Mouse (Mus musculus): ENCODE results near the gene Hoxd9. TPM values are rescaled to one million over a fixed set of nuclear protein-coding genes. Genes with fewer than 3 reads are reported as not detected.

Hoxd9 gene
- polyA plus RNA-seq, 1 experiment from 2014 or later: 0.34 TPM

DNA sequence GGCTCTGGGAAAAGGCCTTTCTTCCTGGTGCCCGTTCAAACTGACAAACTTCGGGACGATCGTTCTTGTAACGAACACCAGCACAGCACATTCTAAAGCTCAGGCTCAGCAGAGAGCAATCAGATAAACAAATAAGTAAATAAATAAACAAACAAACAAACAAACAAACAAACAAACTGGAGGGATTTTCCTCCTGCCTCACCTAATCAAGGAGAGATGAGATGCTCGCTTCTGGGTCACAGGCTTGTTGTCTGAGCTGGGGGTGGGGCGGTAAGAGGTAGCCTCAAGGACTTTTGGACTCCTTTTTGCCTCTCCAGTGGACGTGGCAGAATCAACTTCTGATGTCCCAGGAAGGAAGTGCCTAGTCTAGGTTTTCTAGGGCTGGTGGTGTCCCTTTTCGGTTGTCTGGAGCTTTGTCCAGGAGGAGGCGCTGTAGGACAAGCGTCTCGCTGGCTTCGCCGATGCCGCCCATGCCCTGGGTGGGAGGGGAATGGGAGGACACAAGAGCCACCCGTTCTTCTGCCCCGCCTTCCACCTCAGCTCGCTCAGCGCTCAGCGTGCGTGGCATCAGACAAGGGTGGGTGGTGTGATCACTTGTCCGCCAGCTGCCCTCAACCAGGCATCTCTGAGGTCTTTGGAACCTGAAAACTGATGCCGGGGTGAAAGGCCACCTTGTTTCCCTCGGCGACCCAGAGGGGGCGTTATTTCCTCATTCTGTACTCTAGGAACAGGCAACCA lies 18.1 kb downstream of the Hoxd9 start:
- WGBS: 4% methylated on average over 26 of the region's 26 CpGs
- peak; percentile 78 for ATAC-seq (ENCODE audit: low FRiP score, low TSS enrichment)
- no peaks in the 10 kb centered on the region for H3K4me1 ChIP-seq (replicated peaks; ENCODE audit: control insufficient read depth, insufficient read depth)
- H3K27ac ChIP-seq (replicated peaks): no peak overlapping the region
- no peaks in the 10 kb centered on the region for H3K9me3 ChIP-seq (ENCODE audit: control insufficient read depth, low read length)
- DNase-seq (ENCODE audit: low spot score): peak; percentile 85
- peaks cover 17% of the 10 kb centered on the region; the same call in 1 of the 2 replicates for H3K27me3 ChIP-seq (ENCODE audit: control insufficient read depth, insufficient read depth, low read length)
- H3K4me3 ChIP-seq (ENCODE audit: low read depth, low read length): no peak overlapping the region
- peak overlapping the region; percentile 48 for H3K4me2 ChIP-seq (replicated peaks; ENCODE audit: low read depth)
- no peaks in the 10 kb centered on the region for H3K36me3 ChIP-seq (ENCODE audit: control insufficient read depth, insufficient read depth, low read length)
- TF ChIP-seq CTCF (IDR thresholded peaks at IDR 0.05; ENCODE audit: low read depth) (peak; percentile 94), EP300 (optimal IDR thresholded peaks at IDR 0.05) (no peak)
- no peak overlapping the region for H3K9ac ChIP-seq (ENCODE audit: low read length)

DNA sequence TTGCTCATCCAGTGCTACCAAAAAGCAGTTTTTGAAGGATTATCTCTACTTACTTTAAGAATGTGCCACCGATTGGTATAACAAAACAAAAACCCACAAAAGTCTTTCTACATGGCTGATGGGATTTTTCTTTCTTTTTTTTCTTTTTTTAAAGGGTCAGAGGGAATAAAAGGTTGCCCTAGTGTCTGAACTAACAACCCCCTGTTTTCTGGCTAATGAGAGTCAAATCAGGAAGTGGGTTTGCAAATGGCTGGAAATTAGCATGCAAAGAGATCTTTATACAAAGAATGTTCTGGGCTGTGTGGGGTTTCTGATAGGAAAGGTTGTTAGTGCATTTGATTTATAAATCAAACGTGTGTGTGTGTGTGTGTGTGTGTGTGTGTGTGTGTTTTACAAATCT lies 22.9 kb downstream of the Hoxd9 start:
- H3K4me2 ChIP-seq (replicated peaks; ENCODE audit: low read depth): no peak overlapping the region
- DNase-seq (ENCODE audit: low spot score): no peak
- TF ChIP-seq EP300 (optimal IDR thresholded peaks at IDR 0.05) (no peak), CTCF (IDR thresholded peaks at IDR 0.05; ENCODE audit: low read depth) (no peak)
- H3K4me1 ChIP-seq (replicated peaks; ENCODE audit: control insufficient read depth, insufficient read depth): no peaks in the 10 kb centered on the region
- H3K27ac ChIP-seq (replicated peaks): no peak overlapping the region
- H3K4me3 ChIP-seq (ENCODE audit: low read depth, low read length): no peak overlapping the region
- no peaks in the 10 kb centered on the region for H3K36me3 ChIP-seq (ENCODE audit: control insufficient read depth, insufficient read depth, low read length)
- 36% methylated on average over 2 of the region's 2 CpGs for WGBS
- no peak overlapping the region for H3K9ac ChIP-seq (ENCODE audit: low read length)
- no peak for ATAC-seq (ENCODE audit: low FRiP score, low TSS enrichment)
- H3K9me3 ChIP-seq (ENCODE audit: control insufficient read depth, low read length): no peaks in the 10 kb centered on the region
- H3K27me3 ChIP-seq (ENCODE audit: control insufficient read depth, insufficient read depth, low read length): peaks cover 27% of the 10 kb centered on the region; the same call in 1 of the 2 replicates

GRCm38 (mm10) chr2:74720955-74721491 lies 23.5 kb downstream of the Hoxd9 start:
- peaks cover 24% of the 10 kb centered on the region; the same call in 1 of the 2 replicates for H3K27me3 ChIP-seq (ENCODE audit: control insufficient read depth, insufficient read depth, low read length)
- no peaks in the 10 kb centered on the region for H3K9me3 ChIP-seq (ENCODE audit: control insufficient read depth, low read length)
- no peak overlapping the region for H3K4me2 ChIP-seq (replicated peaks; ENCODE audit: low read depth)
- no peak overlapping the region for H3K4me3 ChIP-seq (ENCODE audit: low read depth, low read length)
- H3K9ac ChIP-seq (ENCODE audit: low read length): no peak overlapping the region
- WGBS: 28% methylated on average over 5 of the region's 5 CpGs
- ATAC-seq (ENCODE audit: low FRiP score, low TSS enrichment) (no peak), DNase-seq (ENCODE audit: low spot score) (no peak)
- TF ChIP-seq CTCF (IDR thresholded peaks at IDR 0.05; ENCODE audit: low read depth): no peak
- no peak for TF ChIP-seq EP300 (optimal IDR thresholded peaks at IDR 0.05)
- no peak overlapping the region for H3K27ac ChIP-seq (replicated peaks)
- no peaks in the 10 kb centered on the region for H3K36me3 ChIP-seq (ENCODE audit: control insufficient read depth, insufficient read depth, low read length)
- H3K4me1 ChIP-seq (replicated peaks; ENCODE audit: control insufficient read depth, insufficient read depth): no peaks in the 10 kb centered on the region

GRCm38 (mm10) chr2:74721882-74722281 lies 24.4 kb downstream of the Hoxd9 start:
- Histone ChIP-seq H3K9ac (ENCODE audit: low read length) (no peak overlapping the region), H3K36me3 (ENCODE audit: control insufficient read depth, insufficient read depth, low read length) (no peaks in the 10 kb centered on the region), H3K9me3 (ENCODE audit: control insufficient read depth, low read length) (no peaks in the 10 kb centered on the region), H3K27me3 (ENCODE audit: control insufficient read depth, insufficient read depth, low read length) (peaks cover 24% of the 10 kb centered on the region; the same call in 1 of the 2 replicates), H3K4me1 (replicated peaks; ENCODE audit: control insufficient read depth, insufficient read depth) (no peaks in the 10 kb centered on the region), H3K27ac (replicated peaks) (no peak overlapping the region), H3K4me2 (replicated peaks; ENCODE audit: low read depth) (no peak overlapping the region), H3K4me3 (ENCODE audit: low read depth, low read length) (no peak overlapping the region)
- no peak for TF ChIP-seq CTCF (IDR thresholded peaks at IDR 0.05; ENCODE audit: low read depth)
- TF ChIP-seq EP300 (optimal IDR thresholded peaks at IDR 0.05): no peak
- no peak for DNase-seq (ENCODE audit: low spot score)
- 11% methylated on average over 6 of the region's 6 CpGs for WGBS
- no peak for ATAC-seq (ENCODE audit: low FRiP score, low TSS enrichment)

DNA sequence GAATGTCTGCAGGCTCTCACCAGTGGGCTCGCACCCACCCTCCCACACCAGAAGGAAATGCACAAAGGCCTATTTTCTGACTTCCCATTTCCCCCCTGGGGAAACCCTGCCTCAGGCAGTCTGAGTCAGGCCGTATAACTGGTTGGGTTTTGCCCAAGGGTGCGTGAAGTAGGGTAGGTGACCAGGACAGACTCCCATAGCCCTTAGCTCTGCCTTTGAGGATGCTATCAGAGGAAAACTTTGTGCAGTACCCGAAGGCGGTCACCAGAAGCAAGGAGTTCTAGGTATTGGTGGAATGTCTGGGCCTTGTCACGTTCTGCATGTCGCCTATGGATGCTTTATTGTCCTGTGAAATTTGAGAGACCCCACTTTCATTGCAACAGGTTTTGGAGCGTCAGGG lies 25.4 kb downstream of the Hoxd9 start:
- H3K9me3 ChIP-seq (ENCODE audit: control insufficient read depth, low read length): no peaks in the 10 kb centered on the region
- DNase-seq (ENCODE audit: low spot score) (no peak), ATAC-seq (ENCODE audit: low FRiP score, low TSS enrichment) (no peak)
- no peak overlapping the region for H3K27ac ChIP-seq (replicated peaks)
- H3K9ac ChIP-seq (ENCODE audit: low read length): no peak overlapping the region
- no peak overlapping the region for H3K4me2 ChIP-seq (replicated peaks; ENCODE audit: low read depth)
- H3K36me3 ChIP-seq (ENCODE audit: control insufficient read depth, insufficient read depth, low read length): no peaks in the 10 kb centered on the region
- H3K27me3 ChIP-seq (ENCODE audit: control insufficient read depth, insufficient read depth, low read length): peaks cover 24% of the 10 kb centered on the region; the same call in 1 of the 2 replicates
- TF ChIP-seq EP300 (optimal IDR thresholded peaks at IDR 0.05) (no peak), CTCF (IDR thresholded peaks at IDR 0.05; ENCODE audit: low read depth) (no peak)
- WGBS: 29% methylated on average over 8 of the region's 8 CpGs
- no peak overlapping the region for H3K4me3 ChIP-seq (ENCODE audit: low read depth, low read length)
- no peaks in the 10 kb centered on the region for H3K4me1 ChIP-seq (replicated peaks; ENCODE audit: control insufficient read depth, insufficient read depth)
